Mouse (Mus musculus) brain, adult 10 weeks (tissue): ENCODE results near the gene Ppp2r2d. TPM values are rescaled to one million over a fixed set of nuclear protein-coding genes. Genes with fewer than 3 reads are reported as not detected.

Experiments used
- polyA plus RNA-seq: library from polyadenylated mRNA; stranded (reverse); fragments of 350-450 nt; fragmentation: Illumina TruSeq; extraction: RNeasy Lipid Tissue Mini Kit (QIAGEN cat#74804); gene quantifications from one replicate; pipeline ENCODE4 v1.2.3, GENCODE M21; 2015; ENCODE audit warnings: low read depth, low replicate concordance

Gene Ppp2r2d
- 95.6 TPM for polyA plus RNA-seq

DNA sequence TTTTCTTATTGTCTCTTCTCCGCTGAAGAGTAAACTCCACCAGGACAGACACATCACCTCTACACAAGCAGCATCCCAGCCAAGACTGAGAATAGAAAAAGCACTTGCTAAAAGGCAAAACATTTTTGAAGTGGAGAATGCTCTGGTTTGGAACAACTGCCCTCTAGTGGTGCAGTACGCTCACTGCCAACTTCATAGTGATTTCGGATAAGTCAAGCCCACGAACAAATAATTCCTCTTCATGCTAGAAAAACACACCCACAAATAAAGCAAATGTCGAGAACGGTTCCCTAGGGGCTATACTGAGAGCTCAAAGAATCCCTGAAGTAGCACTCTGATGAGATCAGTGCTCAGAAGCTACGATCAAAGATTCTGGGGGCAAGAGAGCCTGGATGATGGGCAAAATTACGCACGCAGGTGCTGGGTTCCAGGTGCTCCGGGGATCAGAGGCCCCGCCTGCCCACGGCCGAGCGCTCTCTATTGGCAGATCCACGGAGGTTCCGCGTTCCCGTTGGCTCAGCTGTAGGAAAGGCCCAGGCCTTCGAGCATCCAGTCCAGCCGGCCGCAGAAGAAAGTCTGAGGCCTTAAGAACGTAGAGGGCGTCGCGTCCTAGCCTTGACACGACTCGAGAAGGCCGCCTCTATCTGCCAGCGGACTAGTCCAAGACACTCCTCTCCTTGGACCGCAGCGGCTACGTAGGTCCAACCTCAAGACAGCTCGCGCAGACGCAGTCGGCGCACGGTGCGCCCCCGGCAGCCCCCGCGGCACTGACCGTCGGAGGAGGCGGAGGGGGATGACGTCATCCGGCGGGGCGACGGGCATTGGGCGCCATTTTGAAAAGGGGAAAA is at the start of gene Ppp2r2d, which contains the start of gene Mapk1ip1:
Gene Ppp2r2d, plus strand, starts transcription at position 536 of the 848 bp plus-strand sequence.
Gene Mapk1ip1, minus strand, starts transcription at position 730 of the 848 bp plus-strand sequence.

DNA sequence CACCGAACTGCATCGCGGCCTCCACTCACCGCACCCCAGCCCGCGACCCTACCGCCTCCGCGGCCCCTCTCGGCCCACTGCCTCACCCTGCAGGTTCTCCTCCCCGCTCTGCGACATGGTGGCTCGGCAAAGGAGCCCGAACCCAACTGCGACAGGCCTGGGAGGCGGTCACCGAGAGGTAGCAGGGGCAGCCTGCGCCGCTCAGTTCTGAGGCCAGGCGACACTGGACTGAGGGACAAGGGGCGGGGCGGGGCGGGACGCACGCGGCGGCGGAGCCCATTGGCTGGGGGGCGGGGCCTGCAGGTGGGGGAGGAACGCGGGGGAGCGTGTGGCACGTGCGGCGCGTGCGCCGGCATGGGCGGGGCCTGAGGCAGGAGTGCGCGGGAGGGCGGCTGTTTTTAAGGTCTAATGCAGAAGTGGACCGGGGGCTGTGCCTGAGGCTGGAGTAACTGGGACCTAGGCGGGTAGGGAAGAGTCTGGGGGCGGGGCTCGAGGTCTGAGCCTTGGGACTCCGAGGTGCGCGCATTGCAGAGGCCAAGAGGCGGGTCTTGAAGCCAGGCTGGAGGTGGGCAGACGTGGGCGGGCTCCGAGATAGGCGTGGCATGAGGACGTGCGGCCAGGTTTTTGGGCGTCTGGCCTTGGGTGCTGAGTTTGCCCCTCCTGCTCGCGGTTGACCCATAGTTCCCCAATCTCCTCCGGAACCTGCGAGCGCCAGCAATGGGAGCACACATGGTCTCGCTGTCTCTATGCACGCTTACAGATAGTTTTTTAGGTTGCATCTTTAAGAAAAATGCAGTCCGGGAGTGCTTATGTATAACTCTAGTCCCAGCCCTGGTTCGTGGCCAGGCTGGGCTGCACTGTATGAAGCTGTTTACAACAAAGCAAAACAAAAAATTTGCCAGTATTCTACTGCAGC is 63.7 kb downstream of the Ppp2r2d start, which contains the start of gene Bnip3:
Gene Bnip3, minus strand, starts transcription at position 243 of the 916 bp plus-strand sequence.

Other genes starting within 250 kb of the Ppp2r2d start
- gene Mapk1ip1, start 194 bp downstream of the Ppp2r2d start, polyA plus RNA-seq: 39.7 TPM
- 279 TPM for gene Bnip3, start 63.4 kb downstream of the Ppp2r2d start, polyA plus RNA-seq
- gene Jakmip3, start 94.7 kb downstream of the Ppp2r2d start, polyA plus RNA-seq: 28.0 TPM
- gene Dpysl4, start 239.9 kb downstream of the Ppp2r2d start, polyA plus RNA-seq: 32.9 TPM